Mouse (Mus musculus): ENCODE results near the gene S1pr3. TPM values are rescaled to one million over a fixed set of nuclear protein-coding genes. Genes with fewer than 3 reads are reported as not detected.

The S1pr3 gene
- polyA plus RNA-seq, 1 experiment, result 3.9 TPM

DNA sequence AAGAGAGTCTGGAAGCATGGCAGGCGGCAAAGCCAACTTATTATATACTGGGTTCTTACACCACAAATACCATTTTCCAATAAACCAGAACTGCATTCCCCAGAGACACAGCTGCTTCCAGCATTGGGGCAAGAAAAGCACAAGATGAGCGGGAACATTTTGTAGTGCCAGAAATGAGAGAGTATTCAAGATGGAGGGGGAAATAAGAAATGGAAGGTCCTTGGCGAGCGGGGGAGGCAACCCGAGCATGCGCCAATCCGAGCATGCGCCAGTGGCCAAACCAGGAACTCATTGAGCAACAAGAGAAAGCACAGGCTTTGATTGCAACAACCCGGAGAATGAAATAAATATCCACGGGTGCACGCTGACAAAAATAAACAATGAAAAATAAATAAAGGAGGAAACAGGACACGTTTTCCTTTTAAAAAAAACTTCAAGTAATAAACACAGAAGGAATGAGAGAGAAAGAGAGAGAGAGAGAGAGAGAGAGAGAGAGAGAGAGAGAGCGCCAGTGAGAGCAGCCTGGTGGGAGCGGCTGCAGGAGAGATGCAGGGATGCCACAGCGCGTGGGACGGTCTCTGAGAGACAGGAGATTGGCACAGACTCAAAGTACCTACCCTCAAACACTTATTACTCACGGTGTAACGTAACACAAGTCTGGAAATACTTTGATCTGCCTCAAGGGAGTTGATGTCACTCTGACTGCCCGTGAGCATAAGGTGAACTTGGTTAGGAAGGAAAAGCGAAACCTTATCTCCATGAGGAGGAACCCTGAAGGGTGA lies 34.2 kb upstream of the S1pr3 start:
- H3K27ac ChIP-seq (ENCODE audit: control insufficient read depth, insufficient read depth, low read depth, low read length, poor library complexity), result no peak overlapping the region
- TF ChIP-seq CTCF (IDR thresholded peaks at IDR 0.05; ENCODE audit: control insufficient read depth, insufficient read depth, low read length), result no peak
- TF ChIP-seq POLR2A (IDR thresholded peaks at IDR 0.05; ENCODE audit: borderline replicate concordance, control insufficient read depth, low read depth, low read length), result no peak
- no peaks in the 10 kb centered on the region for H3K4me1 ChIP-seq (ENCODE audit: control insufficient read depth, insufficient read depth, low read length)
- H3K4me3 ChIP-seq (replicated peaks; ENCODE audit: control insufficient read depth, low read depth, low read length), result no peak overlapping the region
- 72% methylated on average over 21 of the region's 21 CpGs for WGBS

DNA sequence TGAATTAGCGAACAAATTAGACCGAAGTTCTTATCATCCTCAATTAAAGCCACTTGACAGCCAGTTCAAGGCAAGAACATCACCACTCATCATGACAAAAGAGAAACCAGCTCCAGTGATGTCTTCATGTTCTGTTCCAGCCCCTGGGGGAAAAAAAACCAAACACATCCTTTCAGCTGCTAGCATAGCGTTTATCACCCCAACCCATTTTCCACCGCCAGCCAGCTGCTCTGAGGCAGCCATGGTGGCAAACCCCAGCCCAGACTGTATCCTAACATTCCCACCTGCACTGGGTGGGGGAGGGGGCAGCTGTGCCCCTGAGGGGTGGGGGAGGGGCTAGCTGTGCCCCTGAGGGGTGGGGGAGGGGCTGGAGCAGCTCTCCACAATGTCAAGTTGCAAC lies 30.3 kb upstream of the S1pr3 start:
- TF ChIP-seq POLR2A (IDR thresholded peaks at IDR 0.05; ENCODE audit: borderline replicate concordance, control insufficient read depth, low read depth, low read length) (no peak), CTCF (IDR thresholded peaks at IDR 0.05; ENCODE audit: control insufficient read depth, insufficient read depth, low read length) (no peak)
- no peak overlapping the region for H3K4me3 ChIP-seq (replicated peaks; ENCODE audit: control insufficient read depth, low read depth, low read length)
- H3K4me1 ChIP-seq (ENCODE audit: control insufficient read depth, insufficient read depth, low read length), result no peaks in the 10 kb centered on the region
- H3K27ac ChIP-seq (ENCODE audit: control insufficient read depth, insufficient read depth, low read depth, low read length, poor library complexity), result no peak overlapping the region
- WGBS, result 50% methylated on average over 4 of the region's 4 CpGs

DNA sequence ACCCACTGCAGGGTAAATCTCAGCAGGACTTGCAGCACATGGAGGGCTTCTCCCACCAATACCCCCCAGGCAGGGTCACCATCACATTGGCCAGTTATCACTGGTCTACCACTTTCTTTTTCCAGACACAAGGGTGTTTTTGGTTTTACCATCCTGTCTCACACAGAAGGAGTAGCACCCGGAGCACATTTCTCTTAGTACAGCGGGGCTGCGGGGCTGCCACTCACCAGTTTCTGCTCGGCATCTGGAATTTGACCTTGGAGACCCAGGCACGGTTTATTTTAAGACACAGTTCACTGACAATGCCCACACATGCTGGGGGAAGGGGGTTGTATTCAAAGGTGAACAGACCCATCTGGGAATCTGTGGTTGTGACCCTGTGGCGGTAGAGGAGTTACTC lies 28.8 kb upstream of the S1pr3 start:
- Histone ChIP-seq H3K4me3 (replicated peaks; ENCODE audit: control insufficient read depth, low read depth, low read length) (no peak overlapping the region), H3K4me1 (ENCODE audit: control insufficient read depth, insufficient read depth, low read length) (no peaks in the 10 kb centered on the region), H3K27ac (ENCODE audit: control insufficient read depth, insufficient read depth, low read depth, low read length, poor library complexity) (no peak overlapping the region)
- TF ChIP-seq POLR2A (IDR thresholded peaks at IDR 0.05; ENCODE audit: borderline replicate concordance, control insufficient read depth, low read depth, low read length) (no peak), CTCF (IDR thresholded peaks at IDR 0.05; ENCODE audit: control insufficient read depth, insufficient read depth, low read length) (no peak)
- 82% methylated on average over 6 of the region's 6 CpGs for WGBS

DNA sequence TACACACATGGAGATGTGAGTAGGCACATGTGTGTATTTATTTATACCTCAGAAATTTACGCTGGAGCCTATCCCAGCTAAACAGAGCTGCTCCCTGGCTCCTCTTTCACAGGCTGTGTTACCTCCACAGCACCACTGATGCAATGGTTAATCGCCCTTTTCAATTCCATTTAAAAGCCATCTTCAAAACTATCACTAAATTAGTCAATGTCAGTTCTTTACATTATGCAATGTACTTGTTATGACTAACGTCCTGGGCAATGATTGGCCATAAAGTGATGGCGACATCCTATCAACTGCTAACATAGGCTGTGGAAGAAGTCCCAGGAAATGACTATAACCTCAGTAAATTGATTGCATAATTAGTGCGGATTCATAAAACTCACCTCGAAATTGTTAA lies 26.9 kb upstream of the S1pr3 start:
- Histone ChIP-seq H3K4me3 (replicated peaks; ENCODE audit: control insufficient read depth, low read depth, low read length) (no peak overlapping the region), H3K27ac (ENCODE audit: control insufficient read depth, insufficient read depth, low read depth, low read length, poor library complexity) (no peak overlapping the region), H3K4me1 (ENCODE audit: control insufficient read depth, insufficient read depth, low read length) (no peaks in the 10 kb centered on the region)
- TF ChIP-seq POLR2A (IDR thresholded peaks at IDR 0.05; ENCODE audit: borderline replicate concordance, control insufficient read depth, low read depth, low read length), result no peak
- no peak for TF ChIP-seq CTCF (IDR thresholded peaks at IDR 0.05; ENCODE audit: control insufficient read depth, insufficient read depth, low read length)
- 46% methylated on average over 6 of the region's 6 CpGs for WGBS

DNA sequence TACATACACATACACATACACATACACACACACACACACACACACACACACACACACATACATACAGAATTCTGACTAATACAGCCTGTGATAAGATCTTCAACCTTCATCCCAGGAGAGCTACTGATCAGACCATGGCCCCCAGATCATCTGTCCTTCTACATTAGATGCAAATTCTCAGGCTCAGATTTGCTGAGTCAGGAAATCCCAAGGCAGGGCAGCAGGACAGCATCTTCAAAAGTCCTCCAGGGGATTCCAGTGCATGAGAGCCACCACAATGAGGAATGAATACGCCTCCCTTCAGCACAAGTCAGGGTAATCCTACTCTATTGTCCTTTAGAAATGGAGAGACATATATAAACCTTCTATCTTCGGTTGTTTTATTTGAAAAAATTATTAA lies 23.5 kb upstream of the S1pr3 start:
- no peaks in the 10 kb centered on the region; the same call in 1 of the 2 replicates for H3K4me1 ChIP-seq (ENCODE audit: control insufficient read depth, insufficient read depth, low read length)
- 84% methylated on average over 2 of the region's 2 CpGs for WGBS
- TF ChIP-seq CTCF (IDR thresholded peaks at IDR 0.05; ENCODE audit: control insufficient read depth, insufficient read depth, low read length) (no peak), POLR2A (IDR thresholded peaks at IDR 0.05; ENCODE audit: borderline replicate concordance, control insufficient read depth, low read depth, low read length) (no peak)
- H3K27ac ChIP-seq (ENCODE audit: control insufficient read depth, insufficient read depth, low read depth, low read length, poor library complexity), result no peak overlapping the region
- H3K4me3 ChIP-seq (replicated peaks; ENCODE audit: control insufficient read depth, low read depth, low read length), result no peak overlapping the region

DNA sequence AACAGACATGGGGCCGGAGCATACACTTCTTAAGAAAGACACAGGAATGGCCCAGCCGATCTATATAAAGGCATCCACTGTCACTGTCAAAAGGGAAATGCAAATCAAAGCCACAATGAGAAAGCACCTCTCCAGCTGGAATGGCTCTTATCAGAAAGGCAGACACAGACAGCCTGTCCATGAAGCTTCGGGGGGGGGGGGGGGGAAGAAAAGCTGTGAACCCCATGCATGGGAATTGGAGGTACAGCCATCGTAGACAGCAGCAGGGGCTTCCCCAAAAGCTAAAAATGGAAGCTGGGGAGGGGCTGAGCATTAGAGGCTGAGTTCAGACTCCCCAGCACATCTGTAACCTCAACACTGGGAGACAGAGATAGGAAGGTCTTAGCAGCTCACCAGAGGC lies 20.5 kb upstream of the S1pr3 start:
- 9% methylated on average over 4 of the region's 4 CpGs for WGBS

GRCm38 (mm10) chr13:51390398-51390797 lies 18.0 kb upstream of the S1pr3 start:
- H3K27ac ChIP-seq (ENCODE audit: control insufficient read depth, insufficient read depth, low read depth, low read length, poor library complexity), result no peak overlapping the region
- TF ChIP-seq POLR2A (IDR thresholded peaks at IDR 0.05; ENCODE audit: borderline replicate concordance, control insufficient read depth, low read depth, low read length) (no peak), CTCF (IDR thresholded peaks at IDR 0.05; ENCODE audit: control insufficient read depth, insufficient read depth, low read length) (no peak)
- H3K4me3 ChIP-seq (replicated peaks; ENCODE audit: control insufficient read depth, low read depth, low read length), result no peak overlapping the region
- WGBS, result 70% methylated on average over 4 of the region's 4 CpGs
- H3K4me1 ChIP-seq (ENCODE audit: control insufficient read depth, insufficient read depth, low read length), result no peaks in the 10 kb centered on the region; the same call in 1 of the 2 replicates

More for the DNA sequence above, 20.5 kb upstream of the S1pr3 start:
- H3K4me1 ChIP-seq (ENCODE audit: control insufficient read depth, insufficient read depth, low read length), result no peaks in the 10 kb centered on the region; the same call in 1 of the 2 replicates
- H3K4me3 ChIP-seq (replicated peaks; ENCODE audit: control insufficient read depth, low read depth, low read length), result no peak overlapping the region
- TF ChIP-seq POLR2A (IDR thresholded peaks at IDR 0.05; ENCODE audit: borderline replicate concordance, control insufficient read depth, low read depth, low read length) (no peak), CTCF (IDR thresholded peaks at IDR 0.05; ENCODE audit: control insufficient read depth, insufficient read depth, low read length) (no peak)
- H3K27ac ChIP-seq (ENCODE audit: control insufficient read depth, insufficient read depth, low read depth, low read length, poor library complexity), result no peak overlapping the region

DNA sequence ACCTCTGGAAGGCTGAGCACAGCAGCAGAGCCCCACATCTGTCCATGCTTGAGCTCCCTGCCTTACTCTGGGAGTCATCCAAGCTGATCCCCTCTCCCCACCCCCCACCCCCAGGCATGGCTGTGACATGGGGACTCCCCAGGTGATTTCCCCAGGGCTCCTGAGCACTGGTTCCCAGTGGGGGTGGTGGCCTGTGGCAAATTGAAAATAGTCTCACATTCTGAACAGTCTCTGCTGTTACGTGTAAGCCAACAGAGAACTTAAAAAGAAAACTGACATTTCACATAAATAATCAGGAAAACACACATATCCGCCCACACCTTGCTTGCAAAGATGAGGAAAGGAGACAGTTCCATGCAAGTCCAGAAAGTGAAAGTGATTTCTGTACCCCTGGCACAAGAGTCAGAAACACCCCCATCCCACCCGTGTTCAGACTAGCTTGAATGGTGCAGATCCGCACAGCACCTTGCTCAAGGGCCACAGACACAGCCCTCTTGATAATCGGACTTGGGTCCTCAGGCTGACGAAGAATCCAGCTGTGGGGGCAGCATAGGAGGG lies 17.0 kb upstream of the S1pr3 start:
- Histone ChIP-seq H3K27ac (ENCODE audit: control insufficient read depth, insufficient read depth, low read depth, low read length, poor library complexity) (no peak overlapping the region), H3K4me3 (replicated peaks; ENCODE audit: control insufficient read depth, low read depth, low read length) (no peak overlapping the region), H3K4me1 (ENCODE audit: control insufficient read depth, insufficient read depth, low read length) (no peaks in the 10 kb centered on the region; the same call in 1 of the 2 replicates)
- WGBS, result 65% methylated on average over 6 of the region's 6 CpGs
- TF ChIP-seq CTCF (IDR thresholded peaks at IDR 0.05; ENCODE audit: control insufficient read depth, insufficient read depth, low read length), result no peak
- no peak for TF ChIP-seq POLR2A (IDR thresholded peaks at IDR 0.05; ENCODE audit: borderline replicate concordance, control insufficient read depth, low read depth, low read length)
